In genomic region chr13:83638735-83639134, GRCm38 (mm10) we compare ENCODE assay signal across 25 mouse cellular contexts.
"Had no signal": no experiment of that assay in that cellular context is flagged by ENCODE, and none has a peak within 500 bp of the region (broad histone marks: within the 10 kb centered on the region; RNA-seq: fewer than 3 reads in every experiment).

No protein-coding gene starts in this region.

- H3K9ac ChIP-seq: heart, embryonic 13.5 days; heart, embryonic 15.5 days; hindbrain, embryonic 13.5 days; hindbrain, embryonic 15.5 days; limb, embryonic 12.5 days; liver, embryonic 14.5 days had no signal

- H3K9me3 ChIP-seq: heart, embryonic 13.5 days; heart, embryonic 15.5 days; hindbrain, embryonic 13.5 days; hindbrain, embryonic 15.5 days; limb, embryonic 10.5 days; limb, embryonic 12.5 days had no signal

- H3K27me3 ChIP-seq: heart, embryonic 13.5 days; heart, embryonic 15.5 days; hindbrain, embryonic 13.5 days; hindbrain, embryonic 15.5 days; limb, embryonic 12.5 days had no signal

- H3K4me2 ChIP-seq: heart, embryonic 11.5 days; heart, embryonic 13.5 days; heart, embryonic 15.5 days; hindbrain, embryonic 13.5 days; hindbrain, embryonic 15.5 days; limb, embryonic 12.5 days; liver, embryonic 11.5 days had no signal

- ATAC-seq: hindbrain, postnatal 0 days; intestine, embryonic 16.5 days had no signal

- H3K4me1 ChIP-seq: heart, embryonic 13.5 days; heart, embryonic 15.5 days; hindbrain, embryonic 13.5 days; hindbrain, embryonic 15.5 days had no signal

- H3K27ac ChIP-seq: heart, adult 2 months; heart, embryonic 13.5 days; heart, embryonic 15.5 days; hindbrain, embryonic 13.5 days; hindbrain, embryonic 15.5 days; hindbrain, postnatal 0 days; layer of hippocampus, adult 2 months; limb, embryonic 10.5 days; limb, embryonic 12.5 days; liver, embryonic 14.5 days had no signal

- H3K4me3 ChIP-seq: heart, adult 2 months; heart, embryonic 13.5 days; heart, embryonic 15.5 days; hindbrain, embryonic 13.5 days; hindbrain, embryonic 15.5 days; layer of hippocampus, adult 2 months; left cerebral cortex, adult 2 months; limb, embryonic 10.5 days; limb, embryonic 12.5 days had no signal

- H3K36me3 ChIP-seq: hindbrain, embryonic 13.5 days; hindbrain, embryonic 15.5 days; limb, embryonic 10.5 days; limb, embryonic 12.5 days had no signal

- DNase-seq: gastrocnemius, postnatal 10 days; gastrocnemius, postnatal 25 days; heart, adult 11 months; heart, adult 2 months; heart, postnatal 14 days; heart, postnatal 36 days; kidney, adult 18-20 months; kidney, adult 8-10 months; kidney, postnatal 10 days; kidney, postnatal 25 days; kidney, postnatal 4 days; liver had no signal
